Mouse (Mus musculus) cortical plate, adult 2 months (tissue): Measurements from ENCODE around the gene Cyp17a1.

Experiments used
- CTCF ChIP-seq: fragments of 200-500 bp; IDR thresholded peaks from 2 replicates; pipeline ENCODE4 v1.5.1; 2011; ENCODE audit warnings: mild to moderate bottlenecking, control low read depth, low read length; ENCODE audit not compliant: insufficient read depth; ENCODE audit errors: extremely low read depth
- POLR2A ChIP-seq: fragments of 200-500 bp; IDR thresholded peaks from 2 replicates; pipeline ENCODE4 v1.6.1; 2011; ENCODE audit warnings: mild to moderate bottlenecking, low read length, control low read depth; ENCODE audit not compliant: insufficient read depth; ENCODE audit errors: extremely low read depth

- no peak for TF ChIP-seq CTCF
- no peak for TF ChIP-seq POLR2A
These were observed 33.5 kb downstream of the Cyp17a1 start for GRCm38 (mm10) chr19:46639496-46639895.
